Mouse (Mus musculus): ENCODE data around the gene L1cam. TPM values are rescaled to one million over a fixed set of nuclear protein-coding genes. Genes with fewer than 3 reads are reported as not detected.

Gene L1cam
- total and polyA plus RNA-seq, 2 experiments from 2014 or later: 73.8 to 269 TPM

DNA sequence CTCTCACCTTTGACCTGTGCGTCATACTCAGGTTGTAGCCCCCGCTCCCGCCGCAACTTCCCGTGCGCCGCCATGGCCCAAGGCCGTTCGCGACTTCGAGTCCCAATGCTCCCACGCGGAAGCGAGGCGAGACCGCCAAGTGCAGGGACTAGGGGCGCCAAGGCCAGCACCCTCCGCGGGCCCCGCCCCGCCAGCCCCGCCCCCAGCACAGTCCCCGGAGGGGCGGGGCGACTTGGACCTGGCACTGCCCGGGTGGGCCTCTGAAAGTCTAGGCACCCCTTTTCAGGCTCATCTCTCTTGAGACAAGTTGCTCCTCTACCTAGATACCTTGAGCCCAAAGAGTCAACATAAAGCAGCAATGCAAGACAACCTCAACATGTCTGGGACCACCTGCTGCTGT is 15.3 kb upstream of the L1cam start:
- Histone ChIP-seq H3K36me3 (ENCODE audit: insufficient read depth, low read length) (no peaks in the 10 kb centered on the region), H3K9me3 (ENCODE audit: low read length) (no peaks in the 10 kb centered on the region), H3K9ac (replicated peaks; ENCODE audit: low read length) (no peak overlapping the region), H3K4me2 (ENCODE audit: low read depth, low read length) (peak overlapping the region; percentile 31; the same call in 1 of the 2 replicates), H3K4me3 (ENCODE audit: low read length) (no peak overlapping the region), H3K27me3 (ENCODE audit: insufficient read depth, low read length) (no peaks in the 10 kb centered on the region), H3K27ac (no peak overlapping the region), H3K4me1 (ENCODE audit: insufficient read depth, low read length) (no peaks in the 10 kb centered on the region)
- no peak for ATAC-seq
- 31% methylated on average over 20 of the region's 26 CpGs for WGBS
- DNase-seq (ENCODE audit: low spot score): no peak
- no peak for TF ChIP-seq CTCF (IDR thresholded peaks at IDR 0.05; ENCODE audit: low read depth)

DNA sequence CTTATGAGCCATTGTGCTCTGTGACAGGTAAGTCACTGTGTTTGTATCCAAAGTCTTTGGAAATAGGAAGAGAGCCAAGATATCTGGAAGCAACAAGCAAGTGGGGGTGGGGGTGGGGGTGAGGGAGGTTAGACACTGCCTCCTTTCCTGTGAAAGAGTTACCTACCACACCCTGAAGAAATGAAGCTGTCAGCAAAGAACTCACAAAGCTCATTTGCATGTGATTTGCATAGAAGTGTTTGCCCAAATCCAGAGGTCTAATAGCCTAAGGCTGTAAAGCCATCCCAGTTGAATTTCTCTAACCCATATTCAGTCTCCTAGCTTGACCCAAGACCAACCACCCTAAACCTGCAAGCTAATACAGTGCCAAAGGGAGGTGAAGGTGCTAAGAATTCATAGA is 14.5 kb upstream of the L1cam start:
- Histone ChIP-seq H3K27ac (no peak overlapping the region), H3K27me3 (ENCODE audit: insufficient read depth, low read length) (no peaks in the 10 kb centered on the region), H3K4me1 (ENCODE audit: insufficient read depth, low read length) (no peaks in the 10 kb centered on the region), H3K4me3 (ENCODE audit: low read length) (no peak overlapping the region), H3K9ac (replicated peaks; ENCODE audit: low read length) (no peak overlapping the region), H3K9me3 (ENCODE audit: low read length) (no peaks in the 10 kb centered on the region), H3K4me2 (ENCODE audit: low read depth, low read length) (no peak overlapping the region), H3K36me3 (ENCODE audit: insufficient read depth, low read length) (no peaks in the 10 kb centered on the region)
- TF ChIP-seq CTCF (IDR thresholded peaks at IDR 0.05; ENCODE audit: low read depth): no peak
- DNase-seq (ENCODE audit: low spot score) (no peak), ATAC-seq (no peak)

DNA sequence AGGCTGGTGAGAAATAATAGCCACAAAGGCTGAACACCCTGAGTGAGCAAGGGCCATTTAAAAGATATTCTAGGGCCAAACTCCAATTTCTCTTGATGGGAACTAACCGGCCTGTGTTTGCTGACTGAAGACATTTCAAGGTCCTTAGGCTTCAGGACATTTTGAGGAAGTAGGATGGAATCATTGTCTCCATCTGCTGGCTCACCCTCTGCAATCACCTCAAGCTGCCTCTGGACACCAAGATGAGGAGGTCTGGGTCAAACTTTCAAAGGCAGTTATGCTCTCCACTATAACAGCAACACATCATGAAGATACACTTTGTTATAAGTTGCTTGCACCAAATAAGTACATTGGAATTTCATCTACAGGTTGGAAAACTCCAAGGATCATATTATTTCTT is 14.1 kb upstream of the L1cam start:
- Histone ChIP-seq H3K27ac (no peak overlapping the region), H3K4me1 (ENCODE audit: insufficient read depth, low read length) (no peaks in the 10 kb centered on the region), H3K27me3 (ENCODE audit: insufficient read depth, low read length) (no peaks in the 10 kb centered on the region), H3K4me3 (ENCODE audit: low read length) (no peak overlapping the region), H3K4me2 (ENCODE audit: low read depth, low read length) (no peak overlapping the region), H3K9me3 (ENCODE audit: low read length) (no peaks in the 10 kb centered on the region), H3K36me3 (ENCODE audit: insufficient read depth, low read length) (no peaks in the 10 kb centered on the region), H3K9ac (replicated peaks; ENCODE audit: low read length) (no peak overlapping the region)
- TF ChIP-seq CTCF (IDR thresholded peaks at IDR 0.05; ENCODE audit: low read depth): no peak; the same call in 1 of the 2 replicates
- DNase-seq (ENCODE audit: low spot score) (no peak), ATAC-seq (no peak)
- WGBS: 74% methylated on average over 1 of the region's 1 CpGs

DNA sequence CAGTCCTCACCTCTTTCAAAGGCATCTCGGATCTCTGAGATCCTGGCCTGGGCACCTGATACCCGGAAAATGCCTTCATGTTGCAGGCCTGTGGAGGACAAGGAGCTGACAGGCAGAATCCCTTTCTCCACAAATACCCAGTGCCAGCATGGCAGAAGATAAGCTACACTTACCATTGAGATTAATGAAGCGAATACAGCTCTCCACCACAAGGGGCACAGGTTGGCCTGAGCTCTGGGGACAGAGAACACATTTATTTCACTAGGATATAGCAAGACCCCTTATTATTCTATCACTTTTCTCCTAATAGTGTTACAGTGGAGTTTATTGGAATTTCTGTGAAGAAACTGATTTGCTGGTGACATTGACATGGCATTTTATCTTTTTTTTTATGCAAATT is 2.1 kb upstream of the L1cam start:
- Histone ChIP-seq H3K36me3 (ENCODE audit: insufficient read depth, low read length) (no peaks in the 10 kb centered on the region), H3K4me1 (ENCODE audit: insufficient read depth, low read length) (no peaks in the 10 kb centered on the region), H3K4me3 (ENCODE audit: low read length) (no peak overlapping the region), H3K27ac (no peak overlapping the region), H3K27me3 (ENCODE audit: insufficient read depth, low read length) (no peaks in the 10 kb centered on the region), H3K9ac (replicated peaks; ENCODE audit: low read length) (no peak overlapping the region), H3K4me2 (ENCODE audit: low read depth, low read length) (no peak overlapping the region), H3K9me3 (ENCODE audit: low read length) (no peaks in the 10 kb centered on the region)
- ATAC-seq (no peak), DNase-seq (ENCODE audit: low spot score) (no peak)
- WGBS: 68% methylated on average over 3 of the region's 3 CpGs
- peak; percentile 39 for TF ChIP-seq CTCF (IDR thresholded peaks at IDR 0.05; ENCODE audit: low read depth)

DNA sequence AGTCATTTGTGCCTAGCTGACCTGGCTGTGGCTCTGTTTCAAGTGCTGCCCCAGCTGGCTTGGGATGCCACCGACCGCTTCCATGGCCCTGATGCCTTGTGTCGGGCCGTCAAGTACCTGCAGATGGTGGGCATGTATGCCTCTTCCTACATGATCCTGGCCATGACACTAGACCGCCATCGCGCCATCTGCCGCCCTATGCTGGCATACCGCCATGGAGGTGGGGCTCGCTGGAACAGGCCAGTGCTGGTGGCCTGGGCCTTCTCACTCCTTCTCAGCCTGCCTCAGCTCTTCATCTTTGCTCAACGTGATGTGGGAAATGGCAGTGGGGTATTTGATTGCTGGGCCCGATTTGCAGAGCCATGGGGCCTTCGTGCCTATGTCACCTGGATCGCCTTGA is 3.1 kb downstream of the L1cam start:
- ATAC-seq: peak; percentile 70
- DNase-seq (ENCODE audit: low spot score): peak; percentile 13
- no peaks in the 10 kb centered on the region for H3K27me3 ChIP-seq (ENCODE audit: insufficient read depth, low read length)
- H3K36me3 ChIP-seq (ENCODE audit: insufficient read depth, low read length): no peaks in the 10 kb centered on the region
- no peaks in the 10 kb centered on the region for H3K9me3 ChIP-seq (ENCODE audit: low read length)
- H3K4me1 ChIP-seq (ENCODE audit: insufficient read depth, low read length): no peaks in the 10 kb centered on the region
- no peak for TF ChIP-seq CTCF (IDR thresholded peaks at IDR 0.05; ENCODE audit: low read depth)
- 88% methylated on average over 14 of the region's 14 CpGs for WGBS
- no peak overlapping the region for H3K9ac ChIP-seq (replicated peaks; ENCODE audit: low read length)
- H3K27ac ChIP-seq: no peak overlapping the region
- no peak overlapping the region for H3K4me3 ChIP-seq (ENCODE audit: low read length)
- H3K4me2 ChIP-seq (ENCODE audit: low read depth, low read length): no peak overlapping the region

DNA sequence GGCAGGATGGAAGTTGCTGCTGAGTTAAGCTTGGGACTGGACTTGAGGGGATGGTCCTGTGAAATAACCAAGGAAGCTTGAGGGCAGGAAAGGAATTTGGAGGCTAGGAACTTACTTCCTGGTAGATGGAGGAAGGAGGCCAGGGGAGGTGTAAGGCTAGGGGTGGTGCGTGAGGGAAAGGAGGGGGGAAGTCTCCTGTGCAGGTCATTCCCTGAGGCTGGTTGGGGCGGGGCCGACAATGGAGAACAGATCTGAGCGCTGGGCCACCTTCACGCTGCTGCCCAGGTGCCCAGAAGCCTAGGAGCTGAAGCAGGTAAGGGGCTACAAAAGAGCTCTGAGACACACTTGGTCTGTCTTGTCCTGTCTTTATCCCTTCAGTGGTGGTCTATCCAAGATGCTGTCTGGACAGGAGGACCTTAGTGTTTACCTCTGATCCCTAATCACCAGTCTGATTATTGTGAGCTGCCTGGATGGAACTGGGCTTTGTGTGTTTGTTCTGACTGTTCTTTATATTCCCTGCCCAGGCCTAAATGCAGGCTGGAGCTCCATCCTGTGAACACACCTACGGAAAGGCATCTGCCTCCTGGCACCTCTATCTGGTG is 4.3 kb downstream of the L1cam start, which contains the start of gene Avpr2:
Avpr2 (plus strand) TSS at position 552 of the 602 bp plus-strand sequence.
- H3K4me1 ChIP-seq (ENCODE audit: insufficient read depth, low read length): no peaks in the 10 kb centered on the region
- DNase-seq (ENCODE audit: low spot score) (no peak), ATAC-seq (no peak)
- no peaks in the 10 kb centered on the region for H3K27me3 ChIP-seq (ENCODE audit: insufficient read depth, low read length)
- H3K4me2 ChIP-seq (ENCODE audit: low read depth, low read length): no peak within 1 kb of the TSS
- no peaks in the 10 kb centered on the region for H3K36me3 ChIP-seq (ENCODE audit: insufficient read depth, low read length)
- no peak within 1 kb of the TSS for H3K27ac ChIP-seq
- TF ChIP-seq CTCF (IDR thresholded peaks at IDR 0.05; ENCODE audit: low read depth): no peak
- H3K9ac ChIP-seq (replicated peaks; ENCODE audit: low read length): no peak within 1 kb of the TSS
- no peak within 1 kb of the TSS for H3K4me3 ChIP-seq (ENCODE audit: low read length)
- H3K9me3 ChIP-seq (ENCODE audit: low read length): no peaks in the 10 kb centered on the region
- WGBS: 79% methylated on average over 6 of the region's 6 CpGs

DNA sequence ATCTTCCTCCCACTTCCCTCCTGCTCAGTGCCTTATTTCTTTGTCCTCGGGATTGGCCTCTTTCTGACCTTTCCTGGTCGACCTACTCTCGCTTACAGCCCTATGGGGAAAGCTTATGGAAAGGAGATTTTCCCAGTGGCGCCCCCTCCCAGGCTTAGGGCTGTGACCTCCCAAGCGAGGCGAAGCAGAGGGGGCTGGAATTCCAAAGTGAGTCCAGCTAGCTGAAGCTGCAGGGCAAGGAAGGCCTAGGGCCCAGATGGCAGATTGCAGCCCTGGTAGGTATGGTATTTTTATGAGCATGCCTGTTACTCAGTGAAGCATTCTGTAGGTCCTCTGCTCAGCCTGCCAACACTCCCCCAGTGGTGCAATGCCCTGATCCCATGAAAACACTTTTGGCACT is 14.4 kb downstream of the L1cam start:
- Histone ChIP-seq H3K9ac (replicated peaks; ENCODE audit: low read length) (peak overlapping the region; percentile 50), H3K4me1 (ENCODE audit: insufficient read depth, low read length) (no peaks in the 10 kb centered on the region), H3K27me3 (ENCODE audit: insufficient read depth, low read length) (no peaks in the 10 kb centered on the region), H3K36me3 (ENCODE audit: insufficient read depth, low read length) (no peaks in the 10 kb centered on the region), H3K4me3 (ENCODE audit: low read length) (peak overlapping the region; percentile 54; the same call in 1 of the 2 replicates), H3K4me2 (ENCODE audit: low read depth, low read length) (peak overlapping the region; percentile 55), H3K9me3 (ENCODE audit: low read length) (no peaks in the 10 kb centered on the region), H3K27ac (peak overlapping the region; percentile 74; the same call in 1 of the 2 replicates)
- ATAC-seq (peak; percentile 24; the same call in 1 of the 2 replicates), DNase-seq (ENCODE audit: low spot score) (no peak)
- TF ChIP-seq CTCF (IDR thresholded peaks at IDR 0.05; ENCODE audit: low read depth): no peak
- 16% methylated on average over 6 of the region's 6 CpGs for WGBS
